Mouse (Mus musculus) MEL (cell line): ENCODE data around the gene Cdk4. TPM values are rescaled to one million over a fixed set of nuclear protein-coding genes. Genes with fewer than 3 reads are reported as not detected.
A peak's percentile ranks its signal among the peaks of the same experiment; 100 is the strongest.

Source experiments
- DNase-seq: peaks from one replicate; pipeline ENCODE4 v3.0.0; 2011; ENCODE audit warnings: low read depth, low spot score
- H3K27ac ChIP-seq: 2 replicates; pipeline ENCODE4 v1.5.1; 2012; ENCODE audit warnings: low read depth, mild to moderate bottlenecking, control low read depth, low read length, moderate library complexity; ENCODE audit not compliant: control insufficient read depth
- H3K27me3 ChIP-seq, 2 experiments: fragments of 150-350 bp in 1 of 2; sonication (generic) in 1 of 2; 2 replicates each; pipeline ENCODE4 v1.6.1; 2012; ENCODE audit warnings: low read length in 2 of 2, mild to moderate bottlenecking in 2 of 2, improper control_type of control experiment in 1 of 2, moderate library complexity in 1 of 2; ENCODE audit not compliant: insufficient read depth in 2 of 2, control insufficient read depth in 1 of 2
- H3K36me3 ChIP-seq, 2 experiments: 2 replicates each; pipeline ENCODE4 v1.6.1; 2012 to 2014; ENCODE audit warnings: low read length in 2 of 2, improper control_type of control experiment in 1 of 2, inconsistent platforms in 1 of 2, mild to moderate bottlenecking in 1 of 2; ENCODE audit not compliant: insufficient read depth in 2 of 2, control insufficient read depth in 1 of 2
- H3K4me1 ChIP-seq, 2 experiments: fragments of 150-350 bp in 1 of 2; sonication (generic) in 1 of 2; 2 replicates each; pipeline ENCODE4 v1.6.1; 2012; ENCODE audit warnings: low read length in 2 of 2, improper control_type of control experiment in 1 of 2, mild to moderate bottlenecking in 1 of 2; ENCODE audit not compliant: insufficient read depth in 2 of 2, control insufficient read depth in 1 of 2
- H3K4me3 ChIP-seq, 2 experiments: fragments of 150-350 bp in 1 of 2; sonication (generic) in 1 of 2; 2 replicates each; pipeline ENCODE4 v1.5.1; 2012; ENCODE audit warnings: low read depth in 2 of 2, low read length in 2 of 2, mild to moderate bottlenecking in 2 of 2, moderate library complexity in 2 of 2, control low read depth in 1 of 2, improper control_type of control experiment in 1 of 2; ENCODE audit not compliant: control insufficient read depth in 1 of 2, insufficient read depth in 1 of 2
- H3K79me2 ChIP-seq: 2 replicates; pipeline ENCODE4 v1.6.1; 2012; ENCODE audit warnings: mild to moderate bottlenecking, low read length, moderate library complexity; ENCODE audit not compliant: control insufficient read depth, poor library complexity, insufficient read depth
- H3K9ac ChIP-seq: 2 replicates; pipeline ENCODE4 v1.6.1; 2012; ENCODE audit warnings: low read depth, mild to moderate bottlenecking, control low read depth, low read length, moderate library complexity; ENCODE audit not compliant: control insufficient read depth, poor library complexity, severe bottlenecking
- H3K9me3 ChIP-seq: fragments of 150-350 bp; sonication (generic); replicated peaks from 2 replicates; pipeline ENCODE4 v1.6.1; 2012; ENCODE audit warnings: mild to moderate bottlenecking, low read length, improper control_type of control experiment, moderate library complexity; ENCODE audit not compliant: insufficient read depth
- BHLHE40 ChIP-seq: IDR thresholded peaks from 2 replicates; pipeline ENCODE4 v1.6.1; 2012; ENCODE audit warnings: low read depth, mild to moderate bottlenecking, inconsistent platforms, low read length, improper control_type of control experiment, borderline replicate concordance
- CHD2 ChIP-seq: IDR thresholded peaks from 2 replicates; pipeline ENCODE4 v1.6.1; 2011; ENCODE audit warnings: low read length, improper control_type of control experiment
- CTCF ChIP-seq, 3 experiments: IDR thresholded peaks in 2 of 3; conservative IDR thresholded peaks in 1 of 3; 2 replicates each; pipeline ENCODE4 v1.5.1; 2011 to 2012; ENCODE audit warnings: low read length in 3 of 3, low read depth in 2 of 3, mild to moderate bottlenecking in 2 of 3, improper control_type of control experiment in 1 of 3, inconsistent platforms in 1 of 3, mixed read lengths in 1 of 3, moderate library complexity in 1 of 3; ENCODE audit not compliant: control insufficient read depth in 1 of 3, insufficient read depth in 1 of 3, poor library complexity in 1 of 3, severe bottlenecking in 1 of 3
- EP300 ChIP-seq, 2 experiments: IDR thresholded peaks; 2 replicates each; pipeline ENCODE4 v1.6.1; 2011; ENCODE audit warnings: improper control_type of control experiment in 2 of 2, low read length in 2 of 2, low read depth in 1 of 2, mild to moderate bottlenecking in 1 of 2
- GATA1 ChIP-seq: IDR thresholded peaks from 2 replicates; pipeline ENCODE4 v1.6.1; 2011; ENCODE audit warnings: low read depth, low read length, improper control_type of control experiment
- HCFC1 ChIP-seq: IDR thresholded peaks from 2 replicates; pipeline ENCODE4 v1.6.1; 2012; ENCODE audit warnings: low read depth, mild to moderate bottlenecking, inconsistent platforms, low read length, improper control_type of control experiment, moderate library complexity
- KAT2A ChIP-seq: conservative IDR thresholded peaks from 2 replicates; pipeline ENCODE4 v1.6.1; 2012; ENCODE audit warnings: low read depth, low read length, improper control_type of control experiment, inconsistent platforms
- MAZ ChIP-seq: IDR thresholded peaks from 2 replicates; pipeline ENCODE4 v1.6.1; 2012; ENCODE audit warnings: low read depth, mild to moderate bottlenecking, inconsistent platforms, low read length, improper control_type of control experiment
- MXI1 ChIP-seq: IDR thresholded peaks from 2 replicates; pipeline ENCODE4 v1.6.1; 2011; ENCODE audit warnings: mild to moderate bottlenecking, low read depth, low read length, improper control_type of control experiment
- MYB ChIP-seq: IDR thresholded peaks from 2 replicates; pipeline ENCODE4 v1.6.1; 2011; ENCODE audit warnings: mild to moderate bottlenecking, low read depth, low read length, improper control_type of control experiment
- MYC ChIP-seq: IDR thresholded peaks from 2 replicates; pipeline ENCODE4 v1.6.1; 2011; ENCODE audit warnings: low read depth, mild to moderate bottlenecking, low read length, improper control_type of control experiment, moderate library complexity
- NRF1 ChIP-seq: IDR thresholded peaks from 2 replicates; pipeline ENCODE4 v1.6.1; 2014; ENCODE audit warnings: low read depth, mild to moderate bottlenecking, inconsistent platforms, low read length, improper control_type of control experiment, moderate library complexity; ENCODE audit not compliant: poor library complexity, insufficient read depth, severe bottlenecking
- POLR2A ChIP-seq, 2 experiments: IDR thresholded peaks; 2 replicates each; pipeline ENCODE4 v1.6.1; 2011 to 2012; ENCODE audit warnings: low read length in 2 of 2, mild to moderate bottlenecking in 2 of 2, control low read depth in 1 of 2, improper control_type of control experiment in 1 of 2, low read depth in 1 of 2, moderate library complexity in 1 of 2; ENCODE audit not compliant: control insufficient read depth in 1 of 2, insufficient read depth in 1 of 2, poor library complexity in 1 of 2
- SIN3A ChIP-seq: IDR thresholded peaks from 2 replicates; pipeline ENCODE4 v1.6.1; 2012; ENCODE audit warnings: low read length, improper control_type of control experiment, inconsistent platforms
- USF1 ChIP-seq: IDR thresholded peaks from 2 replicates; pipeline ENCODE4 v1.6.1; 2014; ENCODE audit warnings: low read depth, mild to moderate bottlenecking, inconsistent platforms, low read length, improper control_type of control experiment, moderate library complexity
- polyA plus RNA-seq, 2 experiments: library from polyadenylated mRNA; stranded (reverse) in 1 of 2; unstranded in 1 of 2; fragments of >175 nt in 1 of 2; fragments of >200 nt in 1 of 2; gene quantifications; 2 replicates each; pipeline versions ENCODE4 v1.2.1 to v1.2.4; 2012; ENCODE audit warnings: low replicate concordance in 2 of 2, low read depth in 1 of 2; ENCODE audit not compliant: insufficient read length in 2 of 2, insufficient read depth in 1 of 2, missing spikeins in 1 of 2
- total RNA-seq: library from RNA; depleted of rRNA; stranded (reverse); fragments of 300-350 nt; gene quantifications from 2 replicates; pipeline ENCODE4 v1.2.3, GENCODE M21; 2012

Gene Cdk4
- total and polyA plus RNA-seq, 3 experiments = 443 to 1,325 (median 843) TPM

GRCm38 (mm10) chr10:127059174-127059967 lies 4.0 kb upstream of the Cdk4 start:
- Histone ChIP-seq H3K9me3 (no peaks in the 10 kb centered on the region), H3K27ac (no peak overlapping the region), H3K79me2 (peaks cover 10% of the 10 kb centered on the region), H3K9ac (peak overlapping the region; percentile 61), H3K27me3 (no peaks in the 10 kb centered on the region), H3K4me1 (peaks cover 3 to 10% of the 10 kb centered on the region in 2 experiments; a peak in 2 of 4 replicates), H3K4me3 (peak overlapping the region; percentile 35 to 63), H3K36me3 (peaks cover 0 to 6% of the 10 kb centered on the region in 2 experiments; a peak in 2 of 4 replicates)
- no peak for TF ChIP-seq KAT2A
- TF ChIP-seq CTCF (IDR thresholded peaks at IDR 0.05 in 2 of 3, conservative IDR thresholded peaks at IDR 0.05 in 1 of 3; ENCODE audit: control insufficient read depth in 1 of 3, insufficient read depth in 1 of 3, low read depth in 2 of 3, low read length in 3 of 3, poor library complexity in 1 of 3, severe bottlenecking in 1 of 3) = no peak
- no peak for TF ChIP-seq MYB
- no peak for TF ChIP-seq CHD2
- TF ChIP-seq NRF1 = no peak
- TF ChIP-seq POLR2A (IDR thresholded peaks at IDR 0.05; ENCODE audit: control insufficient read depth in 1 of 2, insufficient read depth in 1 of 2, low read depth in 1 of 2, low read length in 2 of 2, poor library complexity in 1 of 2) = no peak
- no peak for TF ChIP-seq HCFC1
- DNase-seq = no peak

- H3K4me1 ChIP-seq = peaks cover 3 to 18% of the 10 kb centered on the region in 2 experiments; a peak in 3 of 4 replicates
- DNase-seq = peak; percentile 73
- no peaks in the 10 kb centered on the region for H3K27me3 ChIP-seq
Observed at GRCm38 (mm10) chr10:127059968-127060916, 3.1 kb upstream of the Cdk4 start, which contains the start of gene March9. March9 (minus strand) TSS chr10:127060184.

GRCm38 (mm10) chr10:127061085-127061484 lies 2.2 kb upstream of the Cdk4 start:
- H3K9ac ChIP-seq = no peak overlapping the region
- no peaks in the 10 kb centered on the region for H3K27me3 ChIP-seq
- H3K36me3 ChIP-seq = peaks cover 12 to 20% of the 10 kb centered on the region in 2 experiments
- H3K4me1 ChIP-seq = peaks cover 3 to 21% of the 10 kb centered on the region in 2 experiments; a peak in 3 of 4 replicates
- H3K79me2 ChIP-seq = peaks cover 21% of the 10 kb centered on the region
- no peaks in the 10 kb centered on the region for H3K9me3 ChIP-seq
- no peak for DNase-seq
- H3K27ac ChIP-seq = no peak overlapping the region
- no peak for TF ChIP-seq EP300 (IDR thresholded peaks at IDR 0.05; ENCODE audit: low read depth in 1 of 2, low read length in 2 of 2)
- TF ChIP-seq MYC = no peak
- no peak for TF ChIP-seq MXI1
- no peak overlapping the region for H3K4me3 ChIP-seq

More at GRCm38 (mm10) chr10:127059968-127060916, 3.1 kb upstream of the Cdk4 start, which contains the start of gene March9:
- Histone ChIP-seq H3K4me3 (peak within 1 kb of the TSS; percentile 35 to 63), H3K27ac (no peak within 1 kb of the TSS), H3K36me3 (peaks cover 6 to 13% of the 10 kb centered on the region in 2 experiments), H3K9me3 (no peaks in the 10 kb centered on the region), H3K79me2 (peaks cover 18% of the 10 kb centered on the region), H3K9ac (peak within 1 kb of the TSS; percentile 61)
- TF ChIP-seq SIN3A (0 out of 2 replicates have a peak, but pooled peaks have one; percentile 5), NRF1 (peak; percentile 77), GATA1 (no peak), EP300 (IDR thresholded peaks at IDR 0.05; ENCODE audit: low read depth in 1 of 2, low read length in 2 of 2) (no peak), MAZ (peak; percentile 86; the same call in 1 of the 2 replicates), BHLHE40 (no peak), USF1 (no peak)
